Mouse (Mus musculus): ENCODE measurements around the gene Armc2.

DNA sequence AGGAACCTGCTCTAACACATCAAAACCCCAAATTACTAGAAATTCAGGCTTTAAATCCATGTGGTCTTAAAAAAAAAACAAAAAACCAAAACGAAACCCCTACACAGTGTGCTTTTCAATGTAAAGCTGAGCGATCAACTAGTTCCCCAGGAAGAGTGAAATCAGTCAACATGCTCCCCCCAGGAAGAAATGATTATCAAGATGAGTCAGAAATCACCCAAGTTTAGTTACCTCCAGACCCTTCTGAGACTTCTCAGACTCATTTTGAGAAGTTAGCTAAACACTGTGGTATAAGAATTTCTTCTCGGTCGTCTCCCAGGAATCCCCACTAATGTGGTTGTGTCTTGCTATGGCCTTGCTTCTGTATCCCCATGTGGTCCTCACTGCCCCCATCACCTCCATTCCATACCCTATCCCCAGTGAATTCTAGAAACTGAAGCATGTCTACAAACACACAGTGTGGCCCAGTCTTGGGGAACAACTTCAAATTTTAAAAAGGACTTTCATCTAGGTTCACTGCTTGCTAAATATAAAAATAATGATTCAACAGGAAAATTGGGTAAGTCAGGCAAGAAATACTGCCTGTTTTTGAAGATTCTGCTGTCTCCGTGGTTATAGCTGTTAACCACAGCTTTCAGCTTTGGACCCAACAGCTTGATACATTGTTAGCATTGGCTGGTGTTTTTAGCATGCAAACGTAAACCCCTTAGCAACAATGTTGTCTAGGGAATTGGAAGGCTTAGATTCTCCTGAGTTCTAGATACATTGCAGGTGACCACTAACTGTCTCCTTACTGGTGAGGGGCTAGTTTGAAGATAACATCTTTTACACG, 39.6 kb downstream of the Armc2 start:
- TF ChIP-seq CTCF (IDR thresholded peaks at IDR 0.05; ENCODE audit: low read depth, low read length) (no peak), POLR2AphosphoS5 (IDR thresholded peaks at IDR 0.05; ENCODE audit: insufficient replicate concordance, low read depth, low read length) (no peak)

Measured in G1E (cell line).